Mouse (Mus musculus) c-Kit-positive CD71-positive TER-119-positive erythroid progenitor cells, embryonic 14.5 days (primary cell): Measurements from ENCODE around the gene Atp7a.

Experiments
- DNase-seq: peaks from one replicate; pipeline ENCODE4 v3.0.0-alpha.2; 2013; ENCODE audit warnings: low spot score

The Atp7a gene

GRCm38 (mm10) chrX:106080811-106081443 lies 53.9 kb downstream of the Atp7a start:
- DNase-seq, result no peak

GRCm38 (mm10) chrX:106082518-106082917 lies 55.4 kb downstream of the Atp7a start:
- no peak for DNase-seq

- no peak for DNase-seq
Measured at GRCm38 (mm10) chrX:106085132-106085531, 58.1 kb downstream of the Atp7a start.

DNA sequence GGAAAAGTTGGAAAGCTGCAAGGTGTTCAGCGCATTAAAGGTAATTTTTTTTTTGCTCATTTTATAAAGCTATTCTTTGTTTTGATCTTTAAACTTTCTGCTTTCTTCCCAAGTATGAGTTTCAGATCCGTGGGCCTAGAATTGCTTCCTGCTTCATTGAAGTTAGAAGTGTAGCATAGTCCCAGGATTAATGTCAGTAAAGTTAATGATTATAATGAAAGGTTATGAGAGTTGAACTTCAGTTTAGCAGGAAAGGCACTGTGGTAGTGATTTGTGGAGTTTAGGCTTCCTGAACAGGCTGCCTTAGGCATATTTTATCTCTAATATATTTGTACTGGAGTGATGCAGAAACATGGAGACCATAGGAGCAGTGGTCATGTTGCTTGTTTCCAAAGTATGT lies 58.5 kb downstream of the Atp7a start:
- DNase-seq, result no peak

GRCm38 (mm10) chrX:106092939-106093338 lies 65.9 kb downstream of the Atp7a start:
- no peak for DNase-seq

DNA sequence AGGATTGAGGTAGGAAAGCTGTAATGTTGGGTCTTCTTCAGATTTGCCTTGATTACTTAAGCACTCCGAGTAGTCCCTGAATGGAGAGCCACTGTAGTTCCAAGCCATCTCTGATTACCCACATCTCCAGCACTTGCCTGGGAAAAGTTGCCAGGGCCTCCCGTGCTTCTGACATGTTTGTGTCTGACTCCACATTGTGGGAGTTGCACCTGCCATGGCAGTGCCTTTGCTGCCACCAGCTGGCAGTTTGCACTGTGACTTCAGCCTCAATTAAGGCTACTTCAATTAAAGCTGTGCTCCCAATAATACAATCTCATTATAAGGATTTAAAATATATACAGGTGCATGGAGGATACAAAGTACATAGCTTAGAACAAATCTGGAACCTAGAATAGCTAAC lies 78.4 kb downstream of the Atp7a start:
- DNase-seq, result no peak

- no peak for DNase-seq
Measured at GRCm38 (mm10) chrX:106113881-106114280, 86.8 kb downstream of the Atp7a start.

- no peak for DNase-seq
Measured at GRCm38 (mm10) chrX:106114674-106115073, 87.6 kb downstream of the Atp7a start.

DNA sequence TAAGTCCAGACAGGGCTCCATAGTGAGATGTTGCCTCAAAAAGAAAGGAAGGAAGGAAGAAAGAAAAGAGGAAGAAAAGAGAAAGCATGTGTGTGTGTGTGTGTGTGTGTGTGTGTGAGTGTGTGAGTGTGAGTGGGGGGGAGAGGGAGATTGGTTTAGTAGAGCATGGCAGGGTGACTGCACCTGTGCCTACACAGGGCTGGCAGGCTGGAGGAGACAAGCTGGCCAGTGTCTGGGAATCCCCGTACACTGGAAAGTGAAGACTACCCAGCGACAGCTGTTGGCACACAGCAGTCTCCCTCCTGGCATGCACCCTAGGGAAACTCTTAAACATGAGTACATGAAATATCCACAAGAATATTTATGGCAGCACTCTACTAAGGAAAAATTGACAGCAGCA lies 95.7 kb downstream of the Atp7a start:
- DNase-seq, result no peak

DNA sequence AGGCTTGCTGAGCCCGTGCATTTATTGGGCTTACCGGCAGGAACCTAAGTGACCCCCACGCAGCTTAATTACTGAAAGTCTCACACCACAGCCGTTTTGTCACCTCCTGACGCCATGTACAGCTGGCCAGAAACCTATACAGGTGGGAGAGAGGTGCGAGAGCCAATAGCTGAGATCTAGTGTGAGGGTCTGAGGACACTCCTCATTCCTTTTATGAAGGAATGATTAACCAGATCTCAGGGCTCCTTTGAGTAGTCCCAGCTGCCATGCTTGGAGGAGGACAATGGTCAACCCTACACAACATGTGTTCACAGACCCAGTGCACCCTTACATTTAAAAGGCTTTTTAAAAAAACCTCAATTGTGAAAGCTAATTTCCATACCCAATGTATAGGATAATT lies 101.2 kb downstream of the Atp7a start:
- DNase-seq, result no peak

DNA sequence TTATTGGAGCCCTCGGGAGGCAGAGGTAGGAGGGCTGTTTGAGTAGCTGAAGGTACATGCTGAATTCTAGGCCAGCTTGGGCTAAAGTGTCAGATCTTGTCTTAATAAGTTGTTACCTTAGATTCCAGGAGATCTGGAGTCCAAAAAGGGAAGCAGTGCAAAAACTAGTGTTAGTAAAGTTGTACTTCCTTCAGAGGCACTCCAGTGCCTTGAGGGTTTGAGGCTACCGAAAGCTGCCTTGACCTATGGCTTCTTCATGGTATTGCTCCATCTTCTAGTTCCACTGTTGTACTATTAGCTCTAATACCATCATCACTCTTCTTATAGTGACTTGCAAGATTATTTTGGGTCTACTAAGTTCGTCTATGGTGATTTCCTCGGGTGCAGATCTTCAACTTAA lies 102.8 kb downstream of the Atp7a start:
- DNase-seq, result no peak

DNA sequence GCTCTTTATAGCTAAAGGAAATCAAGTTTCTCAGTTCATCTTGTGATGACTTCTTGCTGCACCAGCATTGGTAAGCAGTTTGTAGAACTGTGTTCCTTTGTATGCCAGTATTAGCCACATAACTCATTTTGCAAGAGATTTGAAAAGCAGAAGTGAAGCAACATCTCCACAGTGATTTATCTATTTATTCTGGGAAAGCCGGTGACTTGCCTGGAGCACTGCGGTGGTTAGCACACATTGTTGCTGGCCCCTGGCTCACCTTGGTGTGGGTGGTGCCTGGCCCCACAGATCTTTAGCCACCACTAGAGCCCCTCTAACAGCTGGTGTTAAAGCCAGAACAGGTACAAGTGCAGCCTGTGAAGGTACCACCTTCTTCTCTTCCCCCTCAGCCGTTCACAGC lies 107.8 kb downstream of the Atp7a start:
- DNase-seq, result no peak

DNA sequence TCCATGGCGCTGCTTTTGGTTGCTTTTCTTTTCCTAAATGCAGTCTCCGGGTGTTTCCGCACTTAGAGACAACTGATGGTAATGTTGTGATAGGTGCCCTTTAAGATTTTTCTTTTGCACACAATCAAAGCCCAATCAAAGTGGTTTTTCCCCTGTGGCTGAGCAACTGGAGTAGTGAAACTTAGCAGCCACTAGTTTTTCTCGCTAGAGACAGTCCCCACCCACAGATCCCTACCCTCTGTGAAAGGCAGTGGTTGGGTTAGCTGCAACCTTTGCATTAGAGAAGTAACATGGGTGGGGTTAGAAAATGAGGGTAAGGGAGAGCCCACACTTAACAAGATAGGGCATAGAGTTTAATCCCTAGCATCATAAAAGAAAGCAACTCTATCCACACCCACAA lies 108.4 kb downstream of the Atp7a start:
- DNase-seq, result no peak

DNA sequence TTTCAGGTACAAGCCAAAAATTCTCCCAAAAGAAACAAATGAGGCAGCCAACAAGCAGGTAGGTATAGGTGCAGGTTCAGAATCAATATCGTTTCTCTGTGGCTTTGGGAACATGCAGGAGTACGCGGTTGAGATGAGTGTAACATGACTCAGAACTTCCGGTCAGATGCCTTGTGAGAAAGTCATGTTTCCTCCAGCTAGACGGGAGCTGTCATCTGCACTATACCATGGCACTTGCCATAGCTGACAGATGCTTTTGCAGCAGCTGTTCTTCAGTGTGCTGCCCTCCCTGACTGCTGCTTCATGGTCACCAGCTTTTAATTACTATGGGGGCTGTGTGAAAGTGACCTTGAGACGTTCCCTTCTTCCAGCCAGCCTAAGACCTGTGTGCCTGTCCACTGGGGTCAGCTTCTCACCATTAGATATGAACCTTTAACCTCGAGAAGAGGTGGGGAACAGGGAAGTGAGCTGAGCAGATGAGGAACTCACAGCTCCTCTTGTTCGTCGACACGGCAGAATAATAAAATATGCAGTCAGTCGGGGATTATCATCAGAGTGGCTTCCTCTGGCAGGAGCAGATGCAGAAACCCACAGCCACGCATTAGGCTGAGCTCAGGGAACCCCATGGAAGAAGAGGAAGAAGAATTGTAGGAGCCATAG lies 109.0 kb downstream of the Atp7a start:
- no peak for DNase-seq

DNA sequence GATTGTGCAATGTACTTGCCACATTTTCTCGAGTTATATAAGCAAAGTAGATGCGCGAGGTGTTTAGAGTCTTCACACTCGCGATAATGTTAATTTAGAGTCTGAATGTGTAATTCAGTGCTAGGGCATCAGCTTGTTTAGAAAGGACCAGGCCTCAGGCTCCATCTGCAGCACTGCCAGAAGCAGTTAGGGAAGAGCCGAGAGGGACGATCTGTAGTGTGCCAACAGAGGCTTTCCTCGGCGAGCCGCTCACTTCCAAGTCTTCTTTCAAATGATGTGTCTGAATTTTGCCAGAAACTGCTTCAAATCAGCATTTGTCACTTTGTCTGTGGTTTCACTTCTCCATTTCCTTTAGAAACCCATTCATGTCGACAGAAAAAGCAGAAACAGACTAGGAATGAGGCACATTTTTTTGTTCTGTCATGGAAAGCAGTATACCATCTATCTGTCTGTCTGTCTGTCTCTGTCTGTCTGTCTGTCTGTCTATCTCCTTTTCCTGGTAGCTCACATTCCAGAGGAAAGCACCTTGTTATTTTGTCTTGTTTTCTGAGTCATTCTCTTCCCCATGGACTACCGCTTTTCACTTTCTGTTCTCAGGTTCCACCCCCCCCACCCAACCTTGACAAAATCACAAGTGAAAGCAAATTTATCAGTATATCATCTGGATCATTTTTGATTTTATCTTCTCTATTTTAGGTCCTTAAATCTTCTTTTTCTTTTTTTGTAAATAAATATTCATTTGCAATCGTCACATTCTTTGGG lies 112.4 kb downstream of the Atp7a start:
- DNase-seq, result no peak

DNA sequence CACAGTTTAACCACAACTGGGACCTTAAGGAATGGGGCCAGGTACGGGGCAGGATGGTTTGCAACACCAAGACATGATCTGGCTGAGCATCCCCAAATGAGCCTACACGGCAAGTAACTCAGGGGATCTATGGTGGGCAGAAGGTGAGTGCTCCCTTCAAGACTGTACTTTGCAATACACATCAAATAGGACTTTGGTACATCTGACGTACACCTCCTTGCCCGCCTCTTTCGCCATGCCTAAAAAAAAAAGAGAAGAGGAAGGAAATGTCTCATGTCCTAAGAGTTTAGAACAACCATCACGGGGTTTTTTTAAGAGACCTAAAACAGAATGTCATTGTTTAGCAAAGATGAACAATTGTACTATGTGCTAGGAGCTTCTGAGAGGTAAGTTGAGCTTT lies 115.9 kb downstream of the Atp7a start, which contains the start of gene Tlr13:
Gene Tlr13 (plus strand): TSS at position 269 of the 400 bp plus-strand sequence.
- DNase-seq, result no peak

DNA sequence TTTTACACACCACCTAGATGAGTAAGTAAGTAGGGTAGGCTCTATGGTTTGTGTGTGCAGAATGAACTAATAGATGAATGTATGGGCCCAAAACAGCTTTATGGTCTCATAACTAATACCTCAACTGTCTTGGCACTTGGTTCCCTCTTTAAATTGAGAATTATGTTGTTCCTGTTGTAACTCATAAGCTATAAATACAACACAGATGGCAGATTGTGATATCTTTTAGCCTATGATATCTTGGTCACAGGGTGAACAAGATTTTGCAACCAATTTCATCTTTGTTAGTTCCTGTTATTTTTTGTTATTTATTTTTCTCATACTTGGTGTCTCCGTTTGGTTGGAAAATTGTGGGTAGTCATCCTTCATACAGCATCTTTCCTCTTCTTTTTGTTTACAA lies 121.1 kb downstream of the Atp7a start:
- DNase-seq, result no peak

DNA sequence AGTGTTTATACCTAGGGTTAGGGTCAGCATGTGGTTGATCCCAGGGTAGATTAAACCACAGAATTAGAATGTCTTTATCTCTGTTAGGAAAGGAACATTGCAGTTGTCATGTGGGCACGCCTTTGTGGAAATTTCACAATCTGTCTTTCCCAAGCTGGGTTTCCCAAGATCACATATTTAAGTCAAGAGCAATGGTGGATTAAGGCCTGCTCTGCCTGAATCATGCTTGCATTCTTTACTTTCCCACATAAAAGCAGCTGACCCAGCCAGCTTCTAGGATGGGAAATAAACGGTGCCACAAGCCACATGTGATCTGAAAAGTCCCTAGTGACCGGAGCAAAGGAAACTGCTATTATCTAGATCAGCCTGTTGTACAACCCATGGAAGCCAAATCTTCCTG lies 122.4 kb downstream of the Atp7a start:
- no peak for DNase-seq

DNA sequence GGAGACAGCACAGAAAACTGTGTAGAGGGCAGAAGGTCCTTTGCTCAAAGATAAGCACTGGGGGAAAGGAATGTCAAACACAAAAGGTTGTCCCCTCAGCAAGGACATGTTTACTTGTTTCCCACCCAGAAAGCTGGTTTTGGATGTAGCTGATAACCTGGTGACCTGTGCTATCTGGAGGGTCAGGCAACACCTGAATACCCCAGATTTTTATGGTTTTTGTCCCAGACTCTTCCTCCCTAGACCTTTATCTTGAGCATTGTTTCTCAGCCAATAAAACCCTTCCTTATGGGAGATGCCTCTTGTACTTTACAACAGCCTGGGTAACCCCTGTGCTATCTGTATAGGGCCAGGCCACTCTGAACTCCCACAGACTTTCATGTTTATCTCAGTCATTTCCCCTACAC lies 127.1 kb downstream of the Atp7a start:
- DNase-seq, result peak; percentile 28

GRCm38 (mm10) chrX:106155892-106156291 lies 128.8 kb downstream of the Atp7a start:
- DNase-seq, result no peak

- no peak for DNase-seq
Measured at GRCm38 (mm10) chrX:106163995-106164394, 136.9 kb downstream of the Atp7a start.

- DNase-seq, result no peak
Measured at GRCm38 (mm10) chrX:106164555-106164954, 137.5 kb downstream of the Atp7a start.

DNA sequence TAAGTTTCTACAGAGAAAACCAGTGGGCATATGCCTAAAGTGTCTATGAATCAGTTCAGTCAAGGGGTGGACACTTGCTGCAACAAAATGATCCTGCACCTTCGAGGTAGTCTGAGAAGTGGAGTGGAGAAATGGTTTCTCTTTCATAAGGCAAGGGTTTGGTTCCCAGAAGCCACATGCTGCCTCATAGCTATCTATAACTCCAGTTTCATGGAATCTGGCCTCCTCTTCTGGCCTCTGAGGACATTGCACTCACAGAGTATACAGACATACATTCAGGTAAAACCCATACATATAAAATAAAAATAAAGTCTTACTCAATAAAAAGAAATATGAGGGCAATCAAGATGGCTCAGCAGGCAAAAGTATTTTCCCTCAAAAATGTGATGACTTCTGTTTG lies 138.0 kb downstream of the Atp7a start:
- no peak for DNase-seq
